Mouse (Mus musculus) kidney, postnatal 0 days (tissue): Measurements from ENCODE around the gene Ap3b2. TPM values are rescaled to one million over a fixed set of nuclear protein-coding genes. Genes with fewer than 3 reads are reported as not detected.
A peak's percentile ranks its signal among the peaks of the same experiment; 100 is the strongest.

ENCODE experiments used
- ATAC-seq: fragments of 200-750 bp; cut with Nextera tagmentation; replicated peaks from 2 replicates; pipeline ENCODE4 v1.8.0; 2017; ENCODE audit warnings: low read depth, moderate number of reproducible peaks, moderate TSS enrichment, moderate library complexity; ENCODE audit not compliant: low FRiP score
- DNase-seq: peaks from one replicate; pipeline ENCODE4 v3.0.0-alpha.2; 2016; ENCODE audit warnings: low spot score
- H3K27ac ChIP-seq: fragments of 300-500 bp; sonication (generic); 2 replicates; pipeline ENCODE4 v1.5.1; 2014; ENCODE audit warnings: mild to moderate bottlenecking
- H3K27me3 ChIP-seq: fragments of 300-500 bp; sonication (generic); 2 replicates; pipeline ENCODE4 v1.6.1; 2014; ENCODE audit warnings: low read length, mixed read lengths; ENCODE audit not compliant: insufficient read depth
- H3K36me3 ChIP-seq: fragments of 300-500 bp; sonication (generic); 2 replicates; pipeline ENCODE4 v1.6.1; 2014; ENCODE audit warnings: low read length, mixed read lengths; ENCODE audit not compliant: insufficient read depth
- H3K4me1 ChIP-seq: fragments of 300-500 bp; sonication (generic); replicated peaks from 2 replicates; pipeline ENCODE4 v1.6.1; 2014; ENCODE audit warnings: antibody characterized with exemption, low read length, mixed read lengths; ENCODE audit not compliant: insufficient read depth
- H3K4me2 ChIP-seq: fragments of 300-500 bp; sonication (generic); 2 replicates; pipeline ENCODE4 v1.6.1; 2014; ENCODE audit warnings: mild to moderate bottlenecking, low read length, moderate library complexity, mixed read lengths
- H3K4me3 ChIP-seq: fragments of 300-500 bp; sonication (generic); replicated peaks from 2 replicates; pipeline ENCODE4 v1.5.1; 2014; ENCODE audit warnings: low read depth, low read length
- H3K9ac ChIP-seq: fragments of 300-500 bp; sonication (generic); 2 replicates; pipeline ENCODE4 v1.6.1; 2014; ENCODE audit warnings: low read depth, low read length
- H3K9me3 ChIP-seq: fragments of 300-500 bp; sonication (generic); replicated peaks from 2 replicates; pipeline ENCODE4 v1.6.1; 2016; ENCODE audit warnings: low read length, inconsistent platforms, mixed read lengths
- CTCF ChIP-seq: IDR thresholded peaks from 2 replicates; pipeline ENCODE4 v1.5.1; 2016; ENCODE audit warnings: antibody characterized with exemption, low read depth, mild to moderate bottlenecking, moderate library complexity
- WGBS: fragments of 180-500 bp; shearing (Covaris S2); extraction: QIAGEN DNeasy Blood & Tissue Kit; methylation state at CpG from one replicate; pipeline ENCODE4 v1.1.7; 2014; 5-methylcytosine and 5-hydroxymethylcytosine counted together
- microRNA counts: library from miRNA; unstranded; fragments of <30 nt; microRNA quantifications from one replicate; lab custom pipeline; 2015
- polyA plus RNA-seq: library from polyadenylated mRNA; unstranded; fragments of >200 nt; fragmentation: Nextera tagmentation; extraction: Ambion mirVana; gene quantifications from 2 replicates; pipeline ENCODE4 v1.2.1, GENCODE M21; 2015

Ap3b2 gene
- polyA plus RNA-seq, 1 experiment from 2014 or later, result 0.26 TPM

- no peak for ATAC-seq
- DNase-seq, result peak; percentile 70
- H3K27ac ChIP-seq, result no peak overlapping the region
Measured at GRCm38 (mm10) chr7:81464116-81464515, 29.6 kb downstream of the Ap3b2 start.

GRCm38 (mm10) chr7:81462815-81463214 lies 30.9 kb downstream of the Ap3b2 start:
- Histone ChIP-seq H3K9ac (no peak overlapping the region), H3K4me3 (no peak overlapping the region), H3K27ac (no peak overlapping the region), H3K27me3 (no peaks in the 10 kb centered on the region), H3K4me2 (no peak overlapping the region), H3K4me1 (no peaks in the 10 kb centered on the region), H3K9me3 (no peaks in the 10 kb centered on the region), H3K36me3 (no peaks in the 10 kb centered on the region)
- no peak for DNase-seq
- no peak for ATAC-seq
- 80% methylated on average over 3 of the region's 3 CpGs for WGBS
- TF ChIP-seq CTCF, result no peak

More at GRCm38 (mm10) chr7:81464116-81464515, 29.6 kb downstream of the Ap3b2 start:
- no peak for TF ChIP-seq CTCF
- Histone ChIP-seq H3K4me3 (no peak overlapping the region), H3K4me2 (no peak overlapping the region), H3K36me3 (no peaks in the 10 kb centered on the region), H3K27me3 (no peaks in the 10 kb centered on the region), H3K9ac (no peak overlapping the region), H3K4me1 (no peaks in the 10 kb centered on the region), H3K9me3 (no peaks in the 10 kb centered on the region)
- 3% methylated on average over 4 of the region's 4 CpGs for WGBS

- under 1% methylated on average over 28 of the region's 28 CpGs for WGBS
- H3K4me3 ChIP-seq, result peak within 1 kb of the TSS; percentile 48
- no peak within 1 kb of the TSS for H3K27ac ChIP-seq
- peak within 1 kb of the TSS; percentile 47; the same call in 1 of the 2 replicates for H3K9ac ChIP-seq
- TF ChIP-seq CTCF, result peak; percentile 54
- no peaks in the 10 kb centered on the region for H3K9me3 ChIP-seq
- H3K4me2 ChIP-seq, result peak within 1 kb of the TSS; percentile 88
- H3K36me3 ChIP-seq, result no peaks in the 10 kb centered on the region
- peak; percentile 75 for ATAC-seq
- peaks cover 42% of the 10 kb centered on the region for H3K27me3 ChIP-seq
- peak; percentile 76 for DNase-seq
- peaks cover 13% of the 10 kb centered on the region for H3K4me1 ChIP-seq
Measured at GRCm38 (mm10) chr7:81455155-81455651, 38.5 kb downstream of the Ap3b2 start, which contains the start of gene Cpeb1. TSS of gene Cpeb1 (minus strand) at chr7:81455465.

DNA sequence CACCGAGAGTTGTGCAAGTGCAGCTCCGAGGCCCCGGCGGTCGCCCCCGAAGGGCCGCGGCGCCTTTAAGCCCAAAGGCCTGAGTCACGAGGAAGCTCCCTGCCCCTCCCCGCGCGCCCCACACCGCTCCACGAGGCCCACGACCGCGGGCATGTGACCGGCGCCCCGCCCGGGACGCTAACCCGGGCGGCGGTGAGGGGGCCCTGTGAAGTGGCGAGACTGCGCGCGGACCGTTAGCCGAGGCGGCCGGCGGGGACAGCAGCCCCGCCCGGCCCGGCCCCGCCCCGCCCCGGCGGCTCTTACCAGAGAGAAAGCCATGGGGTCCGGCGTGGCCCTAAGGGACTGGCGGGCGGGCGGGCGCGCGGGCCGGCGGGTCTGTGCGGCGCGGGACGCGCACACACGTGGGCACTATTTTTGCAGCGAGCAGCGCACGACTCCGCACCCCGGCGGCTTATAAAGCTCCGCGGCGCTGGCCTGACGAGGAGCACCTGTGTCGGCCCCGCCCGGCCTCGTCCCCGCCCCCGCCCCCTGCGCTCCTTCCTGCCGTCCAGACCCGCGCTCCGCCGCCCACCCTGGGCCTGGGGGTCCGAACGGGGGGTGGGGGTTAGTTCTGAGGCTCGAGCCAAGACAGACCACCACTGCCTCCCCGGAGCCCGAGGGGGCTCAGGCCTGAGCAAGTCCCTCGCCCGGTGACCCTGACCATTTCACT lies 39.2 kb downstream of the Ap3b2 start:
- TF ChIP-seq CTCF, result no peak
- under 1% methylated on average over 67 of the region's 87 CpGs for WGBS
- Histone ChIP-seq H3K4me2 (peak overlapping the region; percentile 88), H3K27me3 (peaks cover 44% of the 10 kb centered on the region), H3K9me3 (no peaks in the 10 kb centered on the region), H3K36me3 (no peaks in the 10 kb centered on the region), H3K9ac (peak overlapping the region; percentile 47; the same call in 1 of the 2 replicates), H3K27ac (no peak overlapping the region), H3K4me1 (peaks cover 13% of the 10 kb centered on the region), H3K4me3 (peak overlapping the region; percentile 48)
- no peak for DNase-seq
- ATAC-seq, result peak; percentile 58

DNA sequence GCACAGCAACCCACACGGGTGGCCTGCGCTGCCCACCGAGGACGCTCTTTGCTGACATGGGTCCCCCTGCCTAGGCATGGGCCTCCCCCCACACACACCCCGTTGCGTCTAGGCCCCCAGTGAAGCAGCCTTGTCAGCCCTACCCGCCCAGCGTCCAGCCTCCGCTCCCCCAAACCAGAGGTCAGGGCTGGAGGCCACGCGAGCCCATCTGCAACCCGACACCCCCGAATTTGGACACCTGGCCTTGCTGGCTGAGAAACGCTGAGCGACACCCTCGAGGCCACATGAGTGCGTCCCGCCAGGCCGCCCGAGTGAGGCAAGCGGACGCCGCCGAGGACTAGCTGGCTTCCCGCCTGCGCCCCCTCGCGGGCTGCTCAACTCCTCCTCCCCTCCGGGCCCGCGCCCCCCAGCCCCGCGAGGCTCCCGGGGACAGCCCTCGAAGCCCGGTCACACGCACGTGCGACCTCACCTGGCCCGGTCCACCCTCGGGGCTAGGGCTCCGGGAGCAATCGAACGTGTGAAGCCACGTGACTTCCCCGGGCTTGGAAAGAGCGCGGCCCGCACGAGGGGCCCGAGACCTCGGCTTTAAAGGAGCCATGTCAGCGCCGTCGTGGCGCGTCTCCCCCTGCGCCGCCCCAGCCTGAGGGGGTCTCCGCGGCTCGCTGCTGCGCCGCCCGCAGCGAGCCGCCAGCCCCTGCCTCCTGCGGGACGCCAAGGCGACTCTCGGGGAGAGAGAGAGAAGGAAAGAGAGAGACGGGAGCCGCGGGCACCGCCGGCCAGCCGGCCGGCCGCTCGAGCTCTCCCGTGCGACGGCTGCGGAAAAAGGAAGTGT lies 40.1 kb downstream of the Ap3b2 start:
- no peaks in the 10 kb centered on the region for H3K36me3 ChIP-seq
- 2% methylated on average over 84 of the region's 84 CpGs for WGBS
- H3K27ac ChIP-seq, result no peak overlapping the region
- H3K4me3 ChIP-seq, result peak overlapping the region; percentile 48
- H3K4me1 ChIP-seq, result peaks cover 13% of the 10 kb centered on the region
- peak; percentile 25 for DNase-seq
- peak; percentile 21; the same call in 1 of the 2 replicates for ATAC-seq
- peak overlapping the region; percentile 88 for H3K4me2 ChIP-seq
- peak; percentile 30; the same call in 1 of the 2 replicates for TF ChIP-seq CTCF
- no peaks in the 10 kb centered on the region for H3K9me3 ChIP-seq
- H3K9ac ChIP-seq, result no peak overlapping the region
- peaks cover 44% of the 10 kb centered on the region for H3K27me3 ChIP-seq

GRCm38 (mm10) chr7:81452971-81453441 lies 40.7 kb downstream of the Ap3b2 start:
- Histone ChIP-seq H3K9me3 (no peaks in the 10 kb centered on the region), H3K27ac (no peak overlapping the region), H3K4me1 (peaks cover 13% of the 10 kb centered on the region), H3K9ac (no peak overlapping the region), H3K4me2 (peak overlapping the region; percentile 88; the same call in 1 of the 2 replicates), H3K4me3 (no peak overlapping the region), H3K36me3 (no peaks in the 10 kb centered on the region), H3K27me3 (peaks cover 44% of the 10 kb centered on the region)
- no peak for ATAC-seq
- 3% methylated on average over 21 of the region's 21 CpGs for WGBS
- no peak for DNase-seq
- TF ChIP-seq CTCF, result no peak

MicroRNA genes within 50 kb of the gene (microRNA counts, 519-probe panel; counts per million panel counts)
- microRNA mmu-miR-1839-3p (lab: Ali Mortazavi, UCI), result 330 counts per million, percentile 68 among the panel's probes with 10 or more counts
- microRNA mmu-miR-1839-5p (lab: Ali Mortazavi, UCI), result 4,375 counts per million, percentile 77 among the panel's probes with 10 or more counts

Other genes with a start within 250 kb of the Ap3b2 start
- 1,280 and 1,501 TPM in 2 replicates for gene Rps17, start 148.7 kb downstream of the Ap3b2 start, polyA plus RNA-seq
- gene Cpeb1, start 38.5 kb downstream of the Ap3b2 start, polyA plus RNA-seq, result 0.39 and 0.80 TPM in 2 replicates
- gene BC048679, start 4.4 kb upstream of the Ap3b2 start, polyA plus RNA-seq, result not detected in 2 replicates
- gene Fsd2, start 73.0 kb upstream of the Ap3b2 start, polyA plus RNA-seq, result 0.04 and 0.05 TPM in 2 replicates
- 5.1 and 5.7 TPM in 2 replicates for gene Whamm, start 77.3 kb upstream of the Ap3b2 start, polyA plus RNA-seq
- 8.2 and 8.4 TPM in 2 replicates for gene Homer2, start 213.6 kb upstream of the Ap3b2 start, polyA plus RNA-seq